Mouse (Mus musculus): ENCODE results near the gene Tmem175.

DNA sequence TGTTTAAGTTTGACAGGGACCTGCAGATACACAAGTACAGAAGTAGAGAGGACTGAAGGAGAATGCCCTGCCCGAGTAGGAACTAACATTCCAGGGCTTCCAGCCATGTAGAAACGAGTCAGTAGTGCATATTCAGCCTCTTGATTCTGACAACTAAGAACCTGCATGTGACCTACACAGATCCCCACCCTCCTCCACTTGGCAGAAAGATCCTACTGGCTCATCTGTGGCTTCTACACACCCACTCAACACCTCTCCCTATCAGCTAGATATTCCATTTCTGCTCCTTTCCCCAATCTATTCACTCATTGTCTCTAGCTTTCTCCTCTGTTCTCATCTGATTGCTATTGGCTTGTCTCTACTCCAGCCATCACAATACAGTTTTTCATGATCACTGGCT lies 7.7 kb upstream of the Tmem175 start:
- no peak for TF ChIP-seq CTCF (IDR thresholded peaks at IDR 0.05; ENCODE audit: extremely low read depth, insufficient read depth, insufficient read length, insufficient replicate concordance)
- TF ChIP-seq POLR2A (IDR thresholded peaks at IDR 0.05; ENCODE audit: low read depth, low read length): no peak

Data from spleen, adult 2 months (tissue).